Mouse (Mus musculus): ENCODE results near the gene Gm3043.
"Not testable (repeated sequence)": the region's sequence is repeated elsewhere in the genome, so short reads cannot be mapped to it uniquely, and the experiment has no call there.

Gene Gm3043

DNA sequence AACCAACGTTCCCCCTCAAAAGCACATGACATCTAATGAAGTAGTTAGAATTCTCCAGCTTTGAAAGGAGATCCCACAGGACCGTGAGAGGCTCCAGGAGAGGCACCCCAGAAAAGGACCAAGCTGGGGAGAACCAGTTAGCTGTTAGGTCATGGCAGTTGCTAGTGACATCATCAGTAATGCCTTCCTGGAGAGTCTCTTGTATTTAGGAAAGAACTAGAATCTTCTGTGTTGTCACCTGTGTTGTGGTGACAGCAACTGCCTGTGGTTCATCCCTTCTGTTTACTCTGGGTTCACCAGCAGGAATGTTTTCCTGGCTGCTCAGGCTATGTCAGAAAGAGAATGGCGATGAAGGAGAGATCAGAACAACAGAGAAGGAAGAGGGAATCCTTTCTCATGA, at the start of gene Gm3043:
Gene Gm3043, plus strand, starts transcription at position 301 of the 400 bp plus-strand sequence.
- DNase-seq (ENCODE audit: low spot score) = not testable (repeated sequence)

- not testable (repeated sequence) for DNase-seq (ENCODE audit: low spot score)
These were observed 36.9 kb upstream of the Gm3043 start, which contains the start of gene Gm3020 for GRCm38 (mm10) chr14:3651730-3652129. Gene Gm3020, plus strand, starts transcription at chr14:3652030.

Data from ovary, adult 18-20 months (tissue).